Mouse (Mus musculus): ENCODE results near the gene Kat2a. TPM values are rescaled to one million over a fixed set of nuclear protein-coding genes. Genes with fewer than 3 reads are reported as not detected.

Gene Kat2a
- polyA plus RNA-seq, 1 experiment from 2014 or later: 82.0 TPM

DNA sequence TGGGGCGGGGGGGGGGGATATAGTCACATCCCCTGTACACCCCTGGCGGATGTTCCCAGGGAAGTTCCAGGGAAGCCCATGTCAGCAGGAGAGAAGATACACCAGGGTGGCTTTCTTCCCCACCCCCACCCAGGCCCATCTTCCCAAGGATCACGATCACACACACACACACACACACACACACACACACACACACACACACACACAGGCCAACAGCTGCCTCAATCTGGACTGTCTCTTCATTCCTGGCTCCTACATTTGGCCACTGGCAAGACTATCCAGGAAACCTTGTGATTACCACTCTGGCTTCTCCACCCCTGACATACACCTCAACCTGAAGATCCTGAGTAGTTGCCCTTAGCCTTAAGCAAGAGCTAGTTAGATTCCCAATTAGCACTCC, 26.9 kb downstream of the Kat2a start:
- DNase-seq (ENCODE audit: low spot score): no peak

DNA sequence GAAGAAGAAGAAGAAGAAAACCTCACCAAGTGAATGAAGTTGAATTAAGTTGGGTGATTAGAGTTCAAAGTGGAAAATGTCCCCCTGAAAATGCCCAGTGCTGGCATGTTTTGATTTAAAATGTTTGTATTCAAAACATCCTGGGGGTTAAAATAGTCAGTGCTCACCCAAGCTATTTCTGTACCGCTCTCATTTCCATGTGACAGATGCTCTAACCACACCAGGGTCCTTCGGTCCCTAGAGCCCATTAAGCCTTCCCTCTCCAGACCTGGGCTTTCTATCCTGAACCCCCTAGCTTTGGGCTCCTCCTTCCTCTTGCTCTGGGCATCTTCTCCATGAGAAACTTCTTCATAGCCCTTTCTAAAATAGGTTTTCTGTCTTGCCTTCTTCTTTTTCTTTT, 28.2 kb downstream of the Kat2a start:
- Histone ChIP-seq H3K9ac (ENCODE audit: low read length) (no peak overlapping the region), H3K4me3 (ENCODE audit: low read depth, low read length) (no peak overlapping the region), H3K9me3 (ENCODE audit: control insufficient read depth, low read length) (no peaks in the 10 kb centered on the region), H3K4me1 (replicated peaks; ENCODE audit: control insufficient read depth, insufficient read depth, low read length) (no peaks in the 10 kb centered on the region), H3K36me3 (ENCODE audit: control insufficient read depth, insufficient read depth, low read length) (no peaks in the 10 kb centered on the region), H3K27ac (ENCODE audit: low read depth, low read length) (no peak overlapping the region), H3K4me2 (ENCODE audit: low read depth, low read length, severe bottlenecking) (no peak overlapping the region), H3K27me3 (ENCODE audit: control insufficient read depth, insufficient read depth, low read length) (no peaks in the 10 kb centered on the region)
- DNase-seq (ENCODE audit: low spot score): no peak
- 86% methylated on average over 2 of the region's 2 CpGs for WGBS
- ATAC-seq (replicated peaks; ENCODE audit: low FRiP score): no peak

More for the DNA sequence above, 26.9 kb downstream of the Kat2a start:
- no peaks in the 10 kb centered on the region for H3K27me3 ChIP-seq (ENCODE audit: control insufficient read depth, insufficient read depth, low read length)
- H3K36me3 ChIP-seq (ENCODE audit: control insufficient read depth, insufficient read depth, low read length): no peaks in the 10 kb centered on the region
- H3K9ac ChIP-seq (ENCODE audit: low read length): no peak overlapping the region
- H3K27ac ChIP-seq (ENCODE audit: low read depth, low read length): no peak overlapping the region
- 79% methylated on average over 3 of the region's 3 CpGs for WGBS
- H3K4me2 ChIP-seq (ENCODE audit: low read depth, low read length, severe bottlenecking): no peak overlapping the region
- no peaks in the 10 kb centered on the region for H3K9me3 ChIP-seq (ENCODE audit: control insufficient read depth, low read length)
- no peak overlapping the region for H3K4me3 ChIP-seq (ENCODE audit: low read depth, low read length)
- no peaks in the 10 kb centered on the region for H3K4me1 ChIP-seq (replicated peaks; ENCODE audit: control insufficient read depth, insufficient read depth, low read length)
- ATAC-seq (replicated peaks; ENCODE audit: low FRiP score): no peak

GRCm38 (mm10) chr11:100682526-100682925, 29.7 kb downstream of the Kat2a start:
- Histone ChIP-seq H3K27ac (ENCODE audit: low read depth, low read length) (no peak overlapping the region), H3K9me3 (ENCODE audit: control insufficient read depth, low read length) (no peaks in the 10 kb centered on the region), H3K4me2 (ENCODE audit: low read depth, low read length, severe bottlenecking) (no peak overlapping the region), H3K36me3 (ENCODE audit: control insufficient read depth, insufficient read depth, low read length) (no peaks in the 10 kb centered on the region), H3K9ac (ENCODE audit: low read length) (no peak overlapping the region), H3K27me3 (ENCODE audit: control insufficient read depth, insufficient read depth, low read length) (no peaks in the 10 kb centered on the region), H3K4me1 (replicated peaks; ENCODE audit: control insufficient read depth, insufficient read depth, low read length) (no peaks in the 10 kb centered on the region), H3K4me3 (ENCODE audit: low read depth, low read length) (no peak overlapping the region)
- ATAC-seq (replicated peaks; ENCODE audit: low FRiP score) (no peak), DNase-seq (ENCODE audit: low spot score) (no peak)
- WGBS: 67% methylated on average over 5 of the region's 5 CpGs

GRCm38 (mm10) chr11:100681826-100682225, 30.4 kb downstream of the Kat2a start:
- WGBS: 82% methylated on average over 5 of the region's 5 CpGs

GRCm38 (mm10) chr11:100677810-100678209, 34.5 kb downstream of the Kat2a start:
- 64% methylated on average over 7 of the region's 7 CpGs for WGBS
- Histone ChIP-seq H3K27me3 (ENCODE audit: control insufficient read depth, insufficient read depth, low read length) (no peaks in the 10 kb centered on the region), H3K4me2 (ENCODE audit: low read depth, low read length, severe bottlenecking) (no peak overlapping the region), H3K4me3 (ENCODE audit: low read depth, low read length) (no peak overlapping the region), H3K9ac (ENCODE audit: low read length) (no peak overlapping the region), H3K27ac (ENCODE audit: low read depth, low read length) (no peak overlapping the region), H3K36me3 (ENCODE audit: control insufficient read depth, insufficient read depth, low read length) (no peaks in the 10 kb centered on the region), H3K9me3 (ENCODE audit: control insufficient read depth, low read length) (no peaks in the 10 kb centered on the region), H3K4me1 (replicated peaks; ENCODE audit: control insufficient read depth, insufficient read depth, low read length) (peaks cover 7% of the 10 kb centered on the region)
- DNase-seq (ENCODE audit: low spot score) (no peak), ATAC-seq (replicated peaks; ENCODE audit: low FRiP score) (no peak)

More at GRCm38 (mm10) chr11:100681826-100682225, 30.4 kb downstream of the Kat2a start:
- Histone ChIP-seq H3K27me3 (ENCODE audit: control insufficient read depth, insufficient read depth, low read length) (no peaks in the 10 kb centered on the region), H3K27ac (ENCODE audit: low read depth, low read length) (no peak overlapping the region), H3K4me1 (replicated peaks; ENCODE audit: control insufficient read depth, insufficient read depth, low read length) (no peaks in the 10 kb centered on the region), H3K4me3 (ENCODE audit: low read depth, low read length) (no peak overlapping the region), H3K9ac (ENCODE audit: low read length) (no peak overlapping the region), H3K36me3 (ENCODE audit: control insufficient read depth, insufficient read depth, low read length) (no peaks in the 10 kb centered on the region), H3K4me2 (ENCODE audit: low read depth, low read length, severe bottlenecking) (no peak overlapping the region), H3K9me3 (ENCODE audit: control insufficient read depth, low read length) (no peaks in the 10 kb centered on the region)
- no peak for DNase-seq (ENCODE audit: low spot score)
- ATAC-seq (replicated peaks; ENCODE audit: low FRiP score): no peak

- H3K4me3 ChIP-seq (ENCODE audit: low read depth, low read length): peak overlapping the region; percentile 10; the same call in 1 of the 2 replicates
- H3K27me3 ChIP-seq (ENCODE audit: control insufficient read depth, insufficient read depth, low read length): no peaks in the 10 kb centered on the region
- H3K9ac ChIP-seq (ENCODE audit: low read length): peak overlapping the region; percentile 60
- ATAC-seq (replicated peaks; ENCODE audit: low FRiP score): no peak
- 2% methylated on average over 23 of the region's 23 CpGs for WGBS
- no peaks in the 10 kb centered on the region for H3K9me3 ChIP-seq (ENCODE audit: control insufficient read depth, low read length)
- H3K4me1 ChIP-seq (replicated peaks; ENCODE audit: control insufficient read depth, insufficient read depth, low read length): peaks cover 7% of the 10 kb centered on the region
- no peaks in the 10 kb centered on the region for H3K36me3 ChIP-seq (ENCODE audit: control insufficient read depth, insufficient read depth, low read length)
- DNase-seq (ENCODE audit: low spot score): peak; percentile 65
- H3K4me2 ChIP-seq (ENCODE audit: low read depth, low read length, severe bottlenecking): peak overlapping the region; percentile 43
- H3K27ac ChIP-seq (ENCODE audit: low read depth, low read length): no peak overlapping the region
These were observed 39.1 kb downstream of the Kat2a start for GRCm38 (mm10) chr11:100673169-100673568.

DNA sequence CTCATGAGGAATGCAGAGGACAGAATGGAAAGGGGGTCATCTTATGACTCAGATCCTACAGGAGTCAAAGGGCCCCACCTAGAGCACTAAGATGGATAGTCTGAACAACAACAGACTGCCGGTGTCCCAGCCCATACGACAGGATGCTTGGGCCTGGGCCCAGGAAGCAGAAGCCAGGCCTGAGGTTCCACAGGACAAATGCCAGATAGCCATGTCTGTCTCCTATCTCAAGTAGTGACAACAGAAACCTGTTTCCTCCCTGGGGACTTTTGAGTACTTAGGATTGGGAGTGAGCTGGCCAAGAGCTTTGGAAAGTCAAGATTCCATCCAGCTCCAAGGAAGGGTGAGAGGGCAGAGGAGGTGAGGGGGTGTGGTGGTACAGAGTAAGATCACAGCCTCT, 40.3 kb downstream of the Kat2a start:
- Histone ChIP-seq H3K36me3 (ENCODE audit: control insufficient read depth, insufficient read depth, low read length) (no peaks in the 10 kb centered on the region), H3K4me1 (replicated peaks; ENCODE audit: control insufficient read depth, insufficient read depth, low read length) (peaks cover 7% of the 10 kb centered on the region), H3K4me2 (ENCODE audit: low read depth, low read length, severe bottlenecking) (no peak overlapping the region), H3K9me3 (ENCODE audit: control insufficient read depth, low read length) (no peaks in the 10 kb centered on the region), H3K9ac (ENCODE audit: low read length) (no peak overlapping the region), H3K27ac (ENCODE audit: low read depth, low read length) (no peak overlapping the region), H3K4me3 (ENCODE audit: low read depth, low read length) (no peak overlapping the region), H3K27me3 (ENCODE audit: control insufficient read depth, insufficient read depth, low read length) (no peaks in the 10 kb centered on the region)
- 85% methylated on average over 2 of the region's 2 CpGs for WGBS
- ATAC-seq (replicated peaks; ENCODE audit: low FRiP score): no peak
- DNase-seq (ENCODE audit: low spot score): no peak

DNA sequence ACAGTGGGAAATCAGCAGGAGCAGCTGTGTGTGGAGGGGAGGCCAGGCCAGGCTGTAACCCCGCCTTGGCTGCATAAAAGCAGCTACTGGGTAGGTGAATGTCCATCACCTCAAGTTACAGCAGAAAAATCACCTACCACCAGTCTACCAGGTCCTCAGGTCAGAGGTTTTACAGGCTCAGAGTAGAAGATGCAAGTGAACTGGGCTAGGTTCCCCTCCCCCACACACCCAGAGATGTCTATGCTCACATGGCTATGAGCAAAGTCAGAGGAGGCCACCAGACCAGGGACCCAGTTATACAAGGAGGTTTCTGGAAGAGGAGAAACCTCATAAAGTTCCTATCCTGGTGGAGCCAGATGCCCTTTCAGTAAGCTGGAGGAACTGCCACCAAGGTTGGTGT, 41.2 kb downstream of the Kat2a start:
- H3K4me2 ChIP-seq (ENCODE audit: low read depth, low read length, severe bottlenecking): no peak overlapping the region
- no peak overlapping the region for H3K27ac ChIP-seq (ENCODE audit: low read depth, low read length)
- DNase-seq (ENCODE audit: low spot score): no peak
- H3K36me3 ChIP-seq (ENCODE audit: control insufficient read depth, insufficient read depth, low read length): no peaks in the 10 kb centered on the region
- H3K9ac ChIP-seq (ENCODE audit: low read length): no peak overlapping the region
- no peak overlapping the region for H3K4me3 ChIP-seq (ENCODE audit: low read depth, low read length)
- H3K27me3 ChIP-seq (ENCODE audit: control insufficient read depth, insufficient read depth, low read length): no peaks in the 10 kb centered on the region
- no peak for ATAC-seq (replicated peaks; ENCODE audit: low FRiP score)
- peaks cover 7% of the 10 kb centered on the region for H3K4me1 ChIP-seq (replicated peaks; ENCODE audit: control insufficient read depth, insufficient read depth, low read length)
- no peaks in the 10 kb centered on the region for H3K9me3 ChIP-seq (ENCODE audit: control insufficient read depth, low read length)
- WGBS: 57% methylated on average over 1 of the region's 1 CpGs

DNA sequence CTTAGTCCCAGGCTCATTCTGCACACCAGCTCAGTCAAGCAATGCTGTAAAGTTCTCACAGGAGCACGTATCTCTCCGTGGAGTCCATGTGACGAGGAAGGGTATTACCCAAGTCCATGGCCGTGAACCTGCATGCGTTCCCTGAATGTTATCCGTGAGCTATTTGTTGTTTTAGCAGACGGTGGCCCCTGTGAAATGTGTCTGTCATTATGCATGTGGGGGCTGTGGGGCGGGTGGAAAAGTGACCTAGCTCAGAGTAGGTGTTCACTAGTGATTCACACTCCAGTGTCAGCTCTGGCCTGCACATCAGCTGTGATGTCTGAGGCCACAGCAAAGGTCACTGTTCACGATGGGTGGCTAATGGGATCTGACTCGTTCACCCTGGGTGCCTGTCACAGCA, 52.5 kb downstream of the Kat2a start:
- H3K27me3 ChIP-seq (ENCODE audit: control insufficient read depth, insufficient read depth, low read length): no peaks in the 10 kb centered on the region

More for the DNA sequence above, 52.5 kb downstream of the Kat2a start:
- 81% methylated on average over 10 of the region's 10 CpGs for WGBS
- H3K27ac ChIP-seq (ENCODE audit: low read depth, low read length): no peak overlapping the region
- ATAC-seq (replicated peaks; ENCODE audit: low FRiP score) (no peak), DNase-seq (ENCODE audit: low spot score) (no peak)
- no peak overlapping the region for H3K9ac ChIP-seq (ENCODE audit: low read length)
- H3K4me3 ChIP-seq (ENCODE audit: low read depth, low read length): no peak overlapping the region
- no peaks in the 10 kb centered on the region for H3K9me3 ChIP-seq (ENCODE audit: control insufficient read depth, low read length)
- no peaks in the 10 kb centered on the region; the same call in 1 of the 2 replicates for H3K4me1 ChIP-seq (replicated peaks; ENCODE audit: control insufficient read depth, insufficient read depth, low read length)
- H3K4me2 ChIP-seq (ENCODE audit: low read depth, low read length, severe bottlenecking): no peak overlapping the region
- no peaks in the 10 kb centered on the region for H3K36me3 ChIP-seq (ENCODE audit: control insufficient read depth, insufficient read depth, low read length)

Data from forebrain, embryonic 11.5 days (tissue).